Mouse (Mus musculus): ENCODE measurements at regions not wholly inside any gene's neighbourhood (a gene's known extent, or its start where the extent isn't known, plus 50 kb on each side); places are given as distances from the start of the nearest gene placed in this dataset.

DNA sequence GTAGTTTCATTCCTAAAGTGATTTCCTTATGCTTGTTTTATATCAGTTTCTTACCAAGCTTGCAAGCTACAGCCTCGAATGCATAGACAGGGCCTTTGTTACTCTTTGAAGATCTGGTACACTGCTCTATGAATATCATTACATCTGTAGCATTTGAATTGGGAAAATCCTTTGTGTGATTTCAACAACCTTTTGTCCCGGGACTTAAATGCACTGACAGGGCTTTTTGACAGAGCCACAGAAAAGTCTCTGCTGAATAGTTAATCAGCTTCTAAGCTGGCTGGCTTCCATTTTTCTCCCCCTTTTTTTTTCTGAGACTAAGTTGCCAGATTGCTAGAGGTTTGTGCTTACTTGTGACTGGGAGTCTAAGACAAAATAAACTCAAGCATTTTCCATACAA is 80.2 kb downstream of the Ednrb start:
- 47% methylated on average over 2 of the region's 2 CpGs for WGBS
- Histone ChIP-seq H3K9me3 (ENCODE audit: control insufficient read depth, low read length) (no peaks in the 10 kb centered on the region), H3K36me3 (ENCODE audit: control insufficient read depth, insufficient read depth, low read length) (no peaks in the 10 kb centered on the region), H3K27ac (replicated peaks; ENCODE audit: low read depth, low read length) (no peak overlapping the region), H3K4me2 (ENCODE audit: low read depth, low read length) (no peak overlapping the region), H3K27me3 (replicated peaks; ENCODE audit: control insufficient read depth, insufficient read depth, low read length) (no peaks in the 10 kb centered on the region), H3K9ac (ENCODE audit: low read depth, low read length) (no peak overlapping the region), H3K4me1 (ENCODE audit: control insufficient read depth, insufficient read depth, low read length) (no peaks in the 10 kb centered on the region), H3K4me3 (ENCODE audit: low read depth, low read length) (no peak overlapping the region)
- no peak for ATAC-seq (ENCODE audit: low read depth)
- DNase-seq (ENCODE audit: low spot score), result peak; percentile 41

DNA sequence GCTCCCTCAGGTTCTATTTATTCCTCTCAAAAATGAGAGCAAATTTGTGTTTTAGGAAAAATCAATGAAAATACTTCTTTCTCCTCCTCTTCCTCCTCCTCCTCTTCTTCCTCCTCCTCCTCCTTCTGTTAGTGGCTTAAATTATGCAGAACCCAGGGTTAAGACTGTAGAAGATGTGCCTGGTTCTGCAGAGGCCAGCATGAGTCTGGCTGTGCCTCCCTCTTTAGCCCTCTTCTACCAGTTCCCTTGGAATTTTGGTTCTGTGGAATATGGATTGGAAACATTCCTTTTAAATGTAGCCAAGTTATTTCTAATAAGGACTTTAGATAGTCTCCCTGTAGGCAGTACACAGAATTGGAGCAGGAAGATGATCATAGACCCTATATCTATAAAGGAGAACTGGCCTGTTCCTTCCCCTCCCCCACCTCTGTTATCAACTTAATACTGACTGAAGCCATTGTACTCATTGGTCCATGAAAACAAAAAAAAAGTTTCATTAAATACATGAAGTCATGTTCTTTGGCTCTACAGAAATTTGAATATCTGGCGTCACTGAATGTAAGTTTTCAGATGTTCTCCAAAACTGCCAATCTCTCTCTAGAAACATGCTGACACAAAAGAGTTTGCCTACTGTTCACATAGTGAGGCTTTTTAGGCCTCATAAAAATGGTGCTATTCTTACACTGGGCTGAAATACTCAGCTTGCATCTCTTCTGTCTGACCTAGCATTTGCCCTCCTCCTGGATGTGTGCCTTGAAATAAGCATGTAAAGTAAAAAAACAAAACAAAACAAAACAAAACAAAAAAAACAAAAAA is 80.8 kb downstream of the Ednrb start:
- WGBS, result 79% methylated on average over 1 of the region's 1 CpGs

DNA sequence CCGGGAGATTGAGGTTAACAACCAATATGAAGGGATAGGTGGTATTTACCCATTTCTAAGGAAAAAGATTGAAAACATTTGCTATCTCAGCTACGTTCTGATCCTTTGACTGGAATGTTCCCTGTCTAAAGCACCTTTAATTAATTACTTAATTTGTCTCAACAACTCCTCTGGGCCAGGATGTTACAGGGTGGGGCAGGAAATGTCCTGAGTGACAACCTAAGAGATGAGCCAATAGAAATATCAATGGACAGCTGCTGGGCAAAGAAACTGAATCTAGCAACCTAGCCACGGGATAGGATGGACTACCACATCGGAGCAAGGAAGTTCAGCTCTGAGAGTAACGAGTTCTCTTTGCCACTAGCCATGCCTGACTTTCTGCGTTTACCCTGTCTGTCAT is 84.8 kb downstream of the Ednrb start:
- Histone ChIP-seq H3K4me2 (ENCODE audit: low read depth, low read length) (no peak overlapping the region), H3K4me1 (ENCODE audit: control insufficient read depth, insufficient read depth, low read length) (no peaks in the 10 kb centered on the region), H3K9ac (ENCODE audit: low read depth, low read length) (no peak overlapping the region), H3K9me3 (ENCODE audit: control insufficient read depth, low read length) (no peaks in the 10 kb centered on the region), H3K27ac (replicated peaks; ENCODE audit: low read depth, low read length) (no peak overlapping the region), H3K36me3 (ENCODE audit: control insufficient read depth, insufficient read depth, low read length) (no peaks in the 10 kb centered on the region), H3K4me3 (ENCODE audit: low read depth, low read length) (no peak overlapping the region), H3K27me3 (replicated peaks; ENCODE audit: control insufficient read depth, insufficient read depth, low read length) (no peaks in the 10 kb centered on the region)
- ATAC-seq (ENCODE audit: low read depth) (no peak), DNase-seq (ENCODE audit: low spot score) (no peak)
- 70% methylated on average over 6 of the region's 6 CpGs for WGBS

More for the DNA sequence above, 80.8 kb downstream of the Ednrb start:
- no peak overlapping the region for H3K4me2 ChIP-seq (ENCODE audit: low read depth, low read length)
- no peak overlapping the region for H3K9ac ChIP-seq (ENCODE audit: low read depth, low read length)
- H3K4me1 ChIP-seq (ENCODE audit: control insufficient read depth, insufficient read depth, low read length), result no peaks in the 10 kb centered on the region
- H3K27me3 ChIP-seq (replicated peaks; ENCODE audit: control insufficient read depth, insufficient read depth, low read length), result no peaks in the 10 kb centered on the region
- no peak overlapping the region for H3K4me3 ChIP-seq (ENCODE audit: low read depth, low read length)
- no peaks in the 10 kb centered on the region for H3K9me3 ChIP-seq (ENCODE audit: control insufficient read depth, low read length)
- no peak for DNase-seq (ENCODE audit: low spot score)
- no peaks in the 10 kb centered on the region for H3K36me3 ChIP-seq (ENCODE audit: control insufficient read depth, insufficient read depth, low read length)
- ATAC-seq (ENCODE audit: low read depth), result no peak
- no peak overlapping the region for H3K27ac ChIP-seq (replicated peaks; ENCODE audit: low read depth, low read length)
